Mouse (Mus musculus) heart, embryonic 13.5 days (tissue): ENCODE data around the gene Hist1h4a. TPM values are rescaled to one million over a fixed set of nuclear protein-coding genes. Genes with fewer than 3 reads are reported as not detected.
"Not testable (repeated sequence)": the region's sequence is repeated elsewhere in the genome, so short reads cannot be mapped to it uniquely, and the experiment has no call there.

Experiments
- ATAC-seq: fragments of 200-750 bp; cut with Nextera tagmentation; 2 replicates; pipeline ENCODE4 v1.8.0; 2017; ENCODE audit warnings: moderate TSS enrichment; ENCODE audit not compliant: insufficient number of reproducible peaks, low FRiP score, low TSS enrichment; ENCODE audit errors: extremely low read depth
- H3K27ac ChIP-seq: fragments of 300-500 bp; sonication (generic); replicated peaks from 2 replicates; pipeline ENCODE4 v1.5.1; 2015; ENCODE audit warnings: moderate library complexity, mild to moderate bottlenecking, inconsistent platforms
- H3K27me3 ChIP-seq: fragments of 300-500 bp; sonication (generic); replicated peaks from 2 replicates; pipeline ENCODE4 v1.6.1; 2015; ENCODE audit warnings: mild to moderate bottlenecking, inconsistent platforms
- H3K36me3 ChIP-seq: fragments of 300-500 bp; sonication (generic); 2 replicates; pipeline ENCODE4 v1.6.1; 2015; ENCODE audit warnings: mild to moderate bottlenecking, inconsistent platforms
- H3K4me1 ChIP-seq: fragments of 300-500 bp; sonication (generic); 2 replicates; pipeline ENCODE4 v1.6.1; 2015; ENCODE audit warnings: inconsistent platforms
- H3K4me2 ChIP-seq: fragments of 300-500 bp; sonication (generic); 2 replicates; pipeline ENCODE4 v1.6.1; 2015; ENCODE audit warnings: inconsistent platforms, mild to moderate bottlenecking, moderate library complexity
- H3K4me3 ChIP-seq: fragments of 300-500 bp; sonication (generic); 2 replicates; pipeline ENCODE4 v1.5.1; 2015; ENCODE audit warnings: moderate library complexity, mild to moderate bottlenecking, inconsistent platforms
- H3K9ac ChIP-seq: fragments of 300-500 bp; sonication (generic); 2 replicates; pipeline ENCODE4 v1.6.1; 2015; ENCODE audit warnings: inconsistent platforms, mild to moderate bottlenecking, moderate library complexity
- H3K9me3 ChIP-seq: fragments of 300-500 bp; sonication (generic); 2 replicates; pipeline ENCODE4 v1.6.1; 2016; ENCODE audit warnings: inconsistent platforms
- WGBS: fragments of 180-500 bp; shearing (Covaris S2); methylation state at CpG from one replicate; pipeline ENCODE4 v1.1.7; 2015; ENCODE audit warnings: mixed read lengths; 5-methylcytosine and 5-hydroxymethylcytosine counted together
- polyA plus RNA-seq: library from polyadenylated mRNA; unstranded; fragments of >200 nt; fragmentation: Nextera tagmentation; extraction: Ambion mirVana; gene quantifications from 2 replicates; pipeline ENCODE4 v1.2.1, GENCODE M21; 2015

Gene Hist1h4a
- polyA plus RNA-seq, 1 experiment from 2014 or later: not detected

GRCm38 (mm10) chr13:23766772-23767171 is 5.7 kb upstream of the Hist1h4a start:
- Histone ChIP-seq H3K4me3 (no peak overlapping the region), H3K4me2 (no peak overlapping the region), H3K9me3 (no peaks in the 10 kb centered on the region), H3K27ac (no peak overlapping the region), H3K4me1 (peaks cover 25% of the 10 kb centered on the region), H3K9ac (no peak overlapping the region), H3K36me3 (no peaks in the 10 kb centered on the region), H3K27me3 (no peaks in the 10 kb centered on the region)
- no peak for ATAC-seq

DNA sequence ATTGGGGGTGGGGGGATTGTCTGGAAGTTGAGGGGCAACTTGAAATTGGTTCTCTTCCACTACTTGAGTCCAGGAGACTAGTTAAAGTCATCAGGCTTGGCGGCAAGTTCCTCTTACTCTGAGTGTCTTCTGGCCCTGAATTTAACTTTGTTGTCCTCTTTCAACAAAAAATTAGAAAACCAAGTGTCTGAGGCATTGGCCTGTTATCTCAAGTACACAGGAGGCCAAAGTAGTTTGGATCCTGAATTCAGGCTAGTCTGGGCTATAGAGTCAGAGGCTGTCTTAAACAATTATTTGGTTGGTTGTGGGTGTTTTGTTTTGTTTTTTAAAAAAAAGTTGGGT is 4.1 kb upstream of the Hist1h4a start:
- Histone ChIP-seq H3K4me2 (peak overlapping the region; percentile 79), H3K4me3 (no peak overlapping the region), H3K36me3 (no peaks in the 10 kb centered on the region), H3K4me1 (peaks cover 30% of the 10 kb centered on the region), H3K27ac (no peak overlapping the region), H3K27me3 (no peaks in the 10 kb centered on the region), H3K9ac (no peak overlapping the region), H3K9me3 (no peaks in the 10 kb centered on the region)
- WGBS: 89% methylated on average over 1 of the region's 1 CpGs
- ATAC-seq: no peak

DNA sequence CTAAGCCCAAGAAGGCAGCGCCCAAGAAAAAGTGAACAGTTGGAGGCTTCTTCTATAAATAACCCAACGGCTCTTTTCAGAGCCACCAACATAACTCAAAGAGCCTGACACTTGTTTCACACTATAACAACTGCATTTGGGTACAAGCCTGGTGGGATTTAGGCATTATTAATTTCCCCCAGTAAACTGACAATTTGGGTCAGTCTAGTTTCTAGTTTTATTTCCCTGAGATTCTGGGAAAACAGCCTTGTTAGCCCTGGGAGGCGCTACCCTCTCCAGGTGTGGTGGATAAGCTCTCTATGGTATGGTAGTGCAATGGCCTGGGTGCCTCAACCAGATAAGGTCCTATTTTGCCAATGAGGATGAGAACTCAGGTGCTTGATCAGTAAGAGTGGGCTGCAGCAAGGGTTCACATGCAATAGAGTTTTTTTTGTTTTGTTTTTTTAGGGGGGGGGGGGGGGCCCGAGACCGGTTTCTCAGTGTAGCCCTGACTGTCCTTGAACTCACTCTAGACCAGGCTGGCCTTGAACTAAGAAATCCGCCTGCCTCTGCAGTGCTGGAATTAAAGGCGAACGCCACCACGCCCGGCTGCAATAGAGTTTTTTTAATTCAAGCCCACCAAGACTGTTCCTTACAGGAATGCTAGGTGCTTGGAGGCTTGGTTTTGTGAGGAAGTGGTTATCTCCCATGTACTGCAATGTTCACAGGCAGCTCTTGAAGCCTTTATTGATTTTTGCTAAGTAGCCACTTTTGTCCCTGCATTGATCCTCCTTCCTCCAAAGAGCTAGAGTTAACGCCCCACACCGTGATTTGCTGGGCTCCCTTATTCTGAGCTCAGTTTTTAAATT is 3.5 kb upstream of the Hist1h4a start:
- Histone ChIP-seq H3K27ac (peak overlapping the region; percentile 96), H3K4me1 (peaks cover 35% of the 10 kb centered on the region), H3K36me3 (no peaks in the 10 kb centered on the region), H3K9me3 (no peaks in the 10 kb centered on the region), H3K4me3 (peak overlapping the region; percentile 67), H3K9ac (peak overlapping the region; percentile 88), H3K4me2 (peak overlapping the region; percentile 79), H3K27me3 (no peaks in the 10 kb centered on the region)
- ATAC-seq: no peak
- 35% methylated on average over 12 of the region's 12 CpGs for WGBS

GRCm38 (mm10) chr13:23763586-23764323 is 2.7 kb upstream of the Hist1h4a start, which contains the start of gene Hist1h1a:
TSS of gene Hist1h1a (plus strand) at chr13:23763666.
- peak; percentile 70 for ATAC-seq
- 3% methylated on average over 34 of the region's 34 CpGs for WGBS
- peak within 1 kb of the TSS; percentile 96 for H3K27ac ChIP-seq
- H3K4me3 ChIP-seq: peak within 1 kb of the TSS; percentile 67
- peaks cover 33% of the 10 kb centered on the region for H3K4me1 ChIP-seq
- H3K36me3 ChIP-seq: no peaks in the 10 kb centered on the region
- no peaks in the 10 kb centered on the region for H3K9me3 ChIP-seq
- peak within 1 kb of the TSS; percentile 88 for H3K9ac ChIP-seq
- no peaks in the 10 kb centered on the region for H3K27me3 ChIP-seq
- H3K4me2 ChIP-seq: peak within 1 kb of the TSS; percentile 79

DNA sequence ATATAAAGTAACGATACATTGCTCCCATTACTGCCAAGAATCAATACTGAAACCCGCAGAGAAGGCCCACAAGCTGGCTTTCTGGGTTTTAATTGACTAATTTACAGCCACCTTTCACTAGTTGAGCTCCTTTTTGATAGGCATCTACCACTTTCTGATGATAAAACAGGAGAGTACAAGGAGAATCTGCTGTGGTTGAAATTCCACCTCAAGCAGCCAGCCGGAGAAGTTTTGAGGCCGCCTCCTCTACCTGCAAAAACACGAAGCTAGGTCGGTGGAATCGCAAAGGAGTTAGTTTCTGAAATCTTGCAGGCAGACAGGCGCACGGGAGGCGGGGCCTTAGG is 2.2 kb upstream of the Hist1h4a start:
- Histone ChIP-seq H3K27me3 (no peaks in the 10 kb centered on the region), H3K9ac (peak overlapping the region; percentile 88), H3K27ac (peak overlapping the region; percentile 96), H3K4me1 (peaks cover 31% of the 10 kb centered on the region), H3K36me3 (no peaks in the 10 kb centered on the region), H3K9me3 (no peaks in the 10 kb centered on the region), H3K4me2 (peak overlapping the region; percentile 79), H3K4me3 (peak overlapping the region; percentile 67)
- ATAC-seq: no peak
- WGBS: 3% methylated on average over 10 of the region's 10 CpGs

- Histone ChIP-seq H3K27ac (peak within 1 kb of the TSS; percentile 96), H3K9ac (peak within 1 kb of the TSS; percentile 88), H3K4me3 (peak within 1 kb of the TSS; percentile 67), H3K4me1 (peaks cover 37% of the 10 kb centered on the region), H3K4me2 (peak within 1 kb of the TSS; percentile 79)
- 1% methylated on average over 33 of the region's 52 CpGs for WGBS
- not testable (repeated sequence) for H3K27me3 ChIP-seq, H3K36me3 ChIP-seq, H3K9me3 ChIP-seq
- peak; percentile 37; the same call in 1 of the 2 replicates for ATAC-seq
Measured at GRCm38 (mm10) chr13:23761871-23762821, 1.1 kb upstream of the Hist1h4a start, which contains the start of gene Hist1h3a. TSS of gene Hist1h3a (minus strand) at chr13:23762386.

DNA sequence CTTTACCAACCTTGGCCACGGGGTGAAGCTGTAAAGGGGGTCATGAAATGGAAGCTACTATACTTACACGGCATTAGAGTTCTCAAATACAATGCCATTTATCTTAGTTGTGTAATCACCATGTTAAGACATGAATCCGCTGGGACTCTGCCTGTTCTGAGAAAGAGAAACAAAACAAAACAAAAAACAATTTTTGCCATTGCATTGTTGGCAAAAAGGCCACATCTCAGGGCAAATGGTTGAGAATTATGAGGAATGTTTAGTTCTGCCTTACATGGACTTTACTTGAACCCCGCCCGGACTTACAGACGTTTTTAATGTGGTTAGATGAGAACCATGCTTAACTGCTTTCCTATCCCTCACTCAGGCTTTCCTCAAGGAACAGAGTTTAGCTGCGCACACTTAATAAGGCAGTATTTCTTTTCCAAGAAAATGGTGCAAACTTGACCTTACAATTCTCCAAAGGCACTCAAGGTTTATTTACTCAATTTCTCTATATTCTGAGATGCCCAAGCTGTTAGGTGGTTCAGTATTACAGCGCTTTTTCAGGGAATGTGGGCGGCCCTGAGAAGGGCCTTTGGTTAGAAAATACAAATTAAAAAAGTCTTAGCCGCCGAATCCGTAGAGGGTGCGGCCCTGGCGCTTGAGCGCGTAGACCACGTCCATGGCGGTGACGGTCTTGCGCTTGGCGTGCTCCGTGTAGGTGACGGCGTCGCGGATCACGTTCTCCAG is 624 bp downstream of the Hist1h4a start:
- H3K4me3 ChIP-seq: peak overlapping the region; percentile 54
- no peaks in the 10 kb centered on the region for H3K9me3 ChIP-seq
- no peaks in the 10 kb centered on the region for H3K27me3 ChIP-seq
- H3K27ac ChIP-seq: peak overlapping the region; percentile 96
- H3K4me1 ChIP-seq: peaks cover 37% of the 10 kb centered on the region
- ATAC-seq: no peak
- H3K4me2 ChIP-seq: peak overlapping the region; percentile 79
- 1% methylated on average over 22 of the region's 27 CpGs for WGBS
- no peaks in the 10 kb centered on the region for H3K36me3 ChIP-seq
- peak overlapping the region; percentile 81 for H3K9ac ChIP-seq

GRCm38 (mm10) chr13:23759916-23760239 is 1.2 kb downstream of the Hist1h4a start:
- peak overlapping the region; percentile 81 for H3K9ac ChIP-seq

GRCm38 (mm10) chr13:23759251-23759771 is 1.7 kb downstream of the Hist1h4a start:
- peaks cover 31% of the 10 kb centered on the region for H3K4me1 ChIP-seq
- peak overlapping the region; percentile 79; the same call in 1 of the 2 replicates for H3K4me2 ChIP-seq
- H3K27me3 ChIP-seq: no peaks in the 10 kb centered on the region
- no peak overlapping the region for H3K4me3 ChIP-seq
- H3K27ac ChIP-seq: no peak overlapping the region
- H3K9ac ChIP-seq: no peak overlapping the region
- ATAC-seq: no peak
- no peaks in the 10 kb centered on the region for H3K9me3 ChIP-seq
- 83% methylated on average over 3 of the region's 3 CpGs for WGBS
- H3K36me3 ChIP-seq: no peaks in the 10 kb centered on the region

More at GRCm38 (mm10) chr13:23759916-23760239, 1.2 kb downstream of the Hist1h4a start:
- Histone ChIP-seq H3K27ac (peak overlapping the region; percentile 96), H3K9me3 (no peaks in the 10 kb centered on the region), H3K4me2 (peak overlapping the region; percentile 79), H3K27me3 (no peaks in the 10 kb centered on the region), H3K36me3 (no peaks in the 10 kb centered on the region), H3K4me3 (peak overlapping the region; percentile 54), H3K4me1 (peaks cover 37% of the 10 kb centered on the region)
- WGBS: 67% methylated on average over 1 of the region's 1 CpGs
- no peak for ATAC-seq

- peak overlapping the region; percentile 78 for H3K4me2 ChIP-seq
Measured at GRCm38 (mm10) chr13:23757921-23758320, 3.1 kb downstream of the Hist1h4a start.

More at GRCm38 (mm10) chr13:23757921-23758320, 3.1 kb downstream of the Hist1h4a start:
- WGBS: 55% methylated on average over 3 of the region's 3 CpGs
- peaks cover 25% of the 10 kb centered on the region for H3K4me1 ChIP-seq
- H3K9me3 ChIP-seq: no peaks in the 10 kb centered on the region
- H3K4me3 ChIP-seq: peak overlapping the region; percentile 51
- no peaks in the 10 kb centered on the region for H3K27me3 ChIP-seq
- no peak for ATAC-seq
- no peaks in the 10 kb centered on the region for H3K36me3 ChIP-seq
- H3K27ac ChIP-seq: peak overlapping the region; percentile 45; the same call in 1 of the 2 replicates
- H3K9ac ChIP-seq: peak overlapping the region; percentile 40
